Mouse (Mus musculus): ENCODE results near the gene Mybpc3.
"Not testable (repeated sequence)": the region's sequence is repeated elsewhere in the genome, so short reads cannot be mapped to it uniquely, and the experiment has no call there.

The Mybpc3 gene

DNA sequence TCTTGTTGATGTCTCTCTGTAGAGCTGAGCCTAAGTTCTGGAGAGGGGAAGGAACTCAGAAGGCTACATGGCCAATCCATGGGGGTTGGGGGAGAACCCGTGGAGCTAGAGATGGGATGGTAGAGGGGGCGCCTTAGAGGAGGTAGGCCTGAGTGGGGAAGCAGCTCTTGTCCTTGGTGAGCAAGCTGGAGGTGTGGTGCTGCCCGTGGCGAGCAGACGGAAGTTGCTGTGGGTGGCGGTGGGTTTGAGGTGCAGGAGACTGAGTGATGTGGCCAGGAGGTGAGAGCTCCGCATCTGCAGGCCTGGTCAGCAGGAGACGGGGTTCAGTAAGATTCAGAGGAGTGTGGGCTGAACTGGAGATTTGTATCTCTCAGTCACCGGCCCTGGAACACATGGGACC is 30.5 kb upstream of the Mybpc3 start:
- DNase-seq (ENCODE audit: extremely low read depth, low read depth), result no peak

DNA sequence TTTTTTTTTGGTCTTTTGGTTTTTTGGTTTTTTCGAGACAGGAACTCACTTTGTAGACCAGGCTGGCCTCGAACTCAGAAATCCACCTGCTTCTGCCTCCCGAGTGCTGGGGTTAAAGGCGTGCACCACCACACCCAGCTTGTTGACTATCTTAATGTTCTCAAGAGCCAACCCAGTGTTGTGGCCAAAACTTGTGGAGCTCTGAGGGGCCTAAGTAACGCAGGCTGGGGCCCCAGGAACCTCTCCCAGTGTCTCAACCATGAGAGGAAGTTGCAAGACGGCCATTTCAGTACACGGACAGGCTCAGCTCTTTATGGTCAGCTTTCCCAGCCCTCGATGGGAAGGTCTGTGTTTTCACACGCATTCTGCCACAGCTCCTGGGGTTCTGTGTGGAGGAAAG is 29.0 kb upstream of the Mybpc3 start:
- no peak for DNase-seq (ENCODE audit: extremely low read depth, low read depth)

DNA sequence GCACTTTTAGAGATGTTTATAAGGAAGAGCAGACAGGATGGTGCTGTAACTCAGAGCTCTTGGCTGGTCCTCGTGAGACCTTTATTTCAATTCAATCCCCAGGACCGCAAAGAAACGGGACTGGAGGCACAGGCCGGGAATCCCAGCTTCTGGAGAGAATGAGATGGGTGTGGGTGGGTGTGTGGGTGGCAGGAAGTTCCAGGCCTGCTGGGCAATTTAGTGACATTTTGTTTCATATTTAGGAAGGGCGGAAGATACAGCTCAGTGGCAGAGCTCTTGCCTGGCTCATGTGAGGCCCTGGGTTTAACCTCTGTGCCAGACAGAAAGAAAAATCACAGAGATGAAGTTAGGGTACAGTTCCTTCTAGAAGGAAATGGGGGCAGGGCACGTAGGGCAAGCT is 27.7 kb upstream of the Mybpc3 start:
- DNase-seq (ENCODE audit: extremely low read depth, low read depth), result no peak

DNA sequence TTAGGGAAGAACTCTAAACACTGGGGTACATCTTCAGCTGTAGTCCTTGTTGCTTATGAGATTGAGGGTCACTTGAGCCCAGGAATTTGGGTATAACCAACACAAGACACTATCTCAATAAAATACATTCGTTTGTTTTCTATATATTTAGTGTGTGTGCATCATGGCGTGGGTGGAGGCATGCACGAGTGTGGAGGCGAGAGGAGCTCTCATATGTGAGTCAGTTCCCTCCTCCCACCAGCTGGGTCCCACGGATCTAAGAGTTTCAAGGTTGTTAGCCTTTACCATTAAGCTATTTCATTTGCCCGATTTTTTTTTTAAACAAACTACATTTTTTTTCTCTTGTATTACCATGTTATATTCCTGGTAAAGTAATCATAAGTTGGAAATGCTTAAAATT is 27.1 kb upstream of the Mybpc3 start:
- no peak for DNase-seq (ENCODE audit: extremely low read depth, low read depth)

DNA sequence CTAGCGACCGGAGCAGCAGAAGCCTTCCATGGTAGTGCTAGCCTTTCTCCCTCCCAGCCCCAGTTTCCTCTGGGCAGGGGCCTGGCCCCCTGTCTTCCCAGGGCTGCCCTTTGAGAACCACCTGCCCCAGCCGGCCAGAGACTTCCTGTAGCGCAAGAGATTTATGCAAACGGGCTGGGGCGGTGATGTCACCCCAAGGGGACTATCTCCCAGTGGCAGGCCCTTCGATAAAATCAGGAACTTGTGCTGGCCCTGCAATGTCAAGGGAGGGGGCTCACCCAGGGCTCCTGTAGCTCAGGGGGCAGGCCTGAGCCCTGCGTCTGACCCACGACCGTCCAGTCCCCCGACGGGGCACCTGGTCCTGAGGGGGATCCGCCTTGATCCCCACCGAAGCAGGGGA is 21.4 kb upstream of the Mybpc3 start:
- DNase-seq (ENCODE audit: extremely low read depth, low read depth), result peak; percentile 64

DNA sequence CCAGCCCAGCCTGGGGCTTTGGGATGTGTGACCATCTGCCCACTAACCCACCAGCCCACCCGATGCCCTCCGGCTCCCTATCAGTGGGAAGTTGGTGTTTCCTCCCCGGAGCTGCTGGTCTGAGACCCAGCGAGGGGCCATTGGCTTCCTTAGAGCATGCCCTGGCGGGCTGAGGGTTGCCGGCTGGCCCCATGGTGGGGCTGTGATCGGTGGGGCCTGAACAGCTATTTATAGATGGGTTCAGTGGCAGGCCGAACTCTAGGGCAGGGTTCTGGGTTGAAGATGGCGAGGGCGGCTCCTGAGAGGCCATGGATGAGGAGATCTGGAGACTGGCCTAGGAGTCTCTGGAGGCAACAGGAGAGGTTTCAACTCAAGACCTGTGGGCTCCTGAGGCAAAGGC is 20.9 kb upstream of the Mybpc3 start:
- no peak for DNase-seq (ENCODE audit: extremely low read depth, low read depth)

DNA sequence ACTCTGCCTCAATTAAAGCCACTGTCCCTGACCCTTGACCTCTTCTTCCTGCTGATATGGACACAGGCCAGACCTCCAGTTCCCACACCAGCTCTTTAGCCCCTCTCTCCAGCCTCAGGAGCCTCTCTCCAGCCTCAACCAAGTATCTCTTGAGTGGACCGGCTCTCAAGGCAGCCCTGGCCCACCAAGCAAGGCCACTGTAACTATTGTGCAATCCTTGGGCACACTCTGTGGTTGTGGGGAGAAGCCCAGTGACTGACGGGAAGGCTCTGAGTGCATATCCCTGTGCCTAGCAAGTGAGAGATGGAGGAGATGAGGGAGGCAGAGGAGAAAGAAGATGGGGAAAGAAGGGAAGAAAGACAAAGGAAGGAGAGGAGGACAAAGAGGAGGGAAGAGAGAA is 19.8 kb upstream of the Mybpc3 start:
- DNase-seq (ENCODE audit: extremely low read depth, low read depth), result no peak

DNA sequence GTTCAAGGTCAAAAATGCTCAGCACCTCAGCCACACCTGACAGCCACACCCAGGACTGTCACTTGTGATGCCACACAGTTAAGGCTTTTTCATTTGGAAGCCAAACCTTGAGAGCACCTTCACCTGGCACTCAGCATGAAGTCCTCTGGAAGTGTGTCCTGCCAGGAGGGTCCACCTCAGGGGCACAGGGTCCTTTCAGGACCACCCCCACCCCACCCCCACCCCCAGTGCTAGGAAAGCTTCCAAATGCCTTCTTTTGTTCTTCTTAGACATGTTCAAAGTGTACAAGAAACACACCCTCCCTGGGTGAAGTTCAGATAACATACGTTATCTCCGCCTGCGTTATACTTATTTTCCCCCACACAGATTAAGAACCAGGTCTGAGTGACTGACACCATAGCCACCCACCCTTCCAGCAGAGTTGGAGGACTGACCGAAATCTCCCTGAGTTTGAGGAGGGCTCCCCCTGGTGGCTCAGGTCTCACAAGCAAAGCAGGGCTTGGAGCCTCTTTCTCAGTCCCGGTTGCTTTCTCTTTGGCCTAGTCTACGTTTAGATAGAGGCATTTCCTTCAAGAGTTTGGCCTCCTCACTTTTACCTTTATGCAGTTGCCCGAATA is 16.7 kb upstream of the Mybpc3 start:
- DNase-seq (ENCODE audit: extremely low read depth, low read depth), result peak; percentile 64

DNA sequence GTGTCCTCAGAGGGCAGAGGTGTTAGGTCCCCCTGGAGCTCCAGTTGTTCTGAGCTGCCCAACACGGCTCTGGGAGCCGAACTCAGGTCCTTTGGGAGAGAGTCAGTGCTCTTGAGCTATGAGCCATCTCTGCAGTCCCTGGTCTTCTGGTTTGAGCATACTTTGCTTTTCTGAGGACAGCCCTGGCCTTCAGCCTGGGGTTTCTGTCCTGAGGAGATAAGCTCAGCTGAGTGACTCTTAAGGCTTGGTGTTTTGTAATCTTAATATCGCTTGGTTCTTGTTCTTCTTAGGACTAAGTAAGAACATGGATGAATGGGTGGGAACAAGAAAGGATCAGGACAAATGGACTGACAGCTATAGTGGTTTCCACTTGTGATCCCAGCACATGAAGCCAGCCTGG is 9.8 kb upstream of the Mybpc3 start:
- no peak for DNase-seq (ENCODE audit: extremely low read depth, low read depth)

DNA sequence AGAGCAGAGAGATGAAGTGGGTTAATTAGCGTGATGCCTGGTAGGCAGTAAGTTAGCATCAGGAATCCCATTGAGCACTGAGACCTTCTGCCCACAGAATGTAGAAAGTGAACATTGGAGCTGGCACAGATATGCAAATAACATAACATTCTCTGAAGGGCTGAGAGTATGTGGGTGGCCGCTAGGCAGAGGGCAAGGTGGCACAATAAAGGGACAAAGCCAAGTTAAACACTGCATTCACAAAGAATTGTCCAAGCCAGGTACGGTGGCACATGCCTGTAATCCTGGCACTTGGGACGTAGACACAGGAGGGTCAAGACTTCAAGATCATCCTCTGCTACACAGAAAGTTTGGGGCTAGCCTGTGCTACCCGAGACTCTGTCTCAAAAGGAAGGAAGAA is 8.7 kb upstream of the Mybpc3 start:
- DNase-seq (ENCODE audit: extremely low read depth, low read depth), result no peak

DNA sequence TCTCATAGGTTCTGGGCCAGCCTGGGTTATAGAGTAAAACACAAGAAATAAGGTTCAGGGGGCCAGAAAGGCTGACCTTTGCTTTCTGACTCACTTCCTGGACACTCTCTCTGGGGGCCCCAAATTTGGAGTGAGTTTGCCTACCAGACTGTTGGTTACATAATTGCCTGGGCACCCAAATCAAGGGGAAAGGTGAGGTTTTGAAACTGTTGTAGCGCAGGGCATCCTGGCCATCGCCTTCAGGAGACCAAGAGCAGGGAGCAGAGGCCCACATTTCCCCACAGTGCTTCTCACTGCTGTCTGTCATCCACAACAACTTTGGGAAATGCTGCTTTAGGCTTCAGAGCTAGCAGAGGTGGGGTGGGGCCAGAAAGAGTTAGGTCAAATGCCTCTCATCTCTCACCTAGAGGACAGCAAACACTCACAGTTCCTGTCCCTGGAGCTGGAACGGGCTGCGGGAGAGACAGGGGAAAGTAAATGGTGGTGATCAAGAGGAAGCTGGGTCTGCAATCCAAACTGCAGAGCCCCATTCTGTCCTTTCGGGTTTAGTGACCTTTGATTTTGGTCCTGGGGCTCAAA is 8.0 kb upstream of the Mybpc3 start:
- no peak for DNase-seq (ENCODE audit: extremely low read depth, low read depth)

DNA sequence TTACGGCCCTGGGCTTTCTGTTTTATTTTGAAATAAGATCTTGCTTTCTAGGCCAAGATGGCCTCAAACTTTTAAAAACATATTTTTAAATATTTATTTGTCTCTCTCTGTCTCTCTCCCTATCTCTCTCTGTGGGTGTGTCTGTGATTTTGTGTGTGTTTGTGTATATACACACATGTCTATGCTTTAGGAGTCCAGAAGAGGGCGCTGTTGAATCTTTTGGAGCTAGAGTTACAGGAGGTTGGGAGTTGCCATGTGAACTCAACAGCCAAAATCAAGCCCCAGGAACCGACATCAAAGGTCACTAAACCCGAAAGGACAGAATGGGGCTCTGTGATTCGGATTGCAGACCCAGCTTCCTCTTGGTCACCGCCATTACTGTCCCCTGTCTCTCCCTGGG is 7.5 kb upstream of the Mybpc3 start:
- DNase-seq (ENCODE audit: extremely low read depth, low read depth), result no peak

DNA sequence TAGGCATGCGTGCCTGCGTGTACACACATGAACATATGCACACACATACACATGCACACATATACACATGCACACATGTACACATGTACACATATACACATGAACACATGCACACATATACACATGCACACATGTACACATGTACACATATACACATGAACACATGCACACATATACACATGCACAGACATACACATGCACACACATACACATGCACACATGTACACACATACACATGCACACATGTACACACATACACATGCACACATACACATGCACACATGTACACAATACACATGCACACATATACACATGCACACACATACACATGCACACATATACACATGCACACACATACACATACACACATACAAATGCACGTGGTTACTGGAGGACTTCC is 6.1 kb upstream of the Mybpc3 start:
- DNase-seq (ENCODE audit: extremely low read depth, low read depth), result not testable (repeated sequence)

DNA sequence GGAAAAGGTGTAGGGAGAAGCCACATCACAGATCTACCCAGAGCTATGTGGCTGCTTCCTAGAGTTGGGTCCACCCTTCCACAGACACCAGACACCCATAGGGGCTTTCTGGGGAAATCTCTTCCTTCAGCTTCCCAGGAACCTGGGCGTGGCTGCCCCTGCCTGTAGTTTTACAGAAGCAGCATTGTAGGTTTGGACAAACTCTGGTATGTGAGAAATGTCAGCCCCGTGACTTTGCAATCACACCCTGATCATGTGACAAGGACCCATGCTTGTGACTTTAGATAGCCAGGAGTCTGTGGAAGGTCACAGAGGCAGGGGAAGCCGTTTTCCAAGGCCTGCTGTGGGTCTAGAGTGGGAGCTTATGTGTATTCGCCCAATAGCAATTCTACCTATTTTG is 5.5 kb upstream of the Mybpc3 start:
- no peak for DNase-seq (ENCODE audit: extremely low read depth, low read depth)

DNA sequence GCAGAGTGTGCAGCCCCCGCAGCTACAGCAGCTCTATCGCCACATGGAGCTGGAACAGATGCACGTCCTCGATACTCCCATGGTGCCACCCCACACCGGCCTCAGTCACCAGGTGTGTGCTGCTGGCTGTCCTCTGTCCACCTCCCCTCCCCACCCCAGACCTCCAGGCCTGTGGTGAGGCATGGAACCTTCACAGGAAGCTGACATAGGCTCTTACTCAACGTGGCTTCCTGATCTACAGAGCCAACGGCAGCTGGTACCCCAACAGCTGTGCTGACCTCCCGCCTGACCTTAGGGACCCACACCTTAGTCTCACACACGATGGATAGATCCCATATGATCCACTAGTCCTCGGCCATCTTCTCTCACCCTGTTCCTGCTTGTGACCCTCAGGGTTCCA is 4.6 kb upstream of the Mybpc3 start:
- no peak for DNase-seq (ENCODE audit: extremely low read depth, low read depth)

DNA sequence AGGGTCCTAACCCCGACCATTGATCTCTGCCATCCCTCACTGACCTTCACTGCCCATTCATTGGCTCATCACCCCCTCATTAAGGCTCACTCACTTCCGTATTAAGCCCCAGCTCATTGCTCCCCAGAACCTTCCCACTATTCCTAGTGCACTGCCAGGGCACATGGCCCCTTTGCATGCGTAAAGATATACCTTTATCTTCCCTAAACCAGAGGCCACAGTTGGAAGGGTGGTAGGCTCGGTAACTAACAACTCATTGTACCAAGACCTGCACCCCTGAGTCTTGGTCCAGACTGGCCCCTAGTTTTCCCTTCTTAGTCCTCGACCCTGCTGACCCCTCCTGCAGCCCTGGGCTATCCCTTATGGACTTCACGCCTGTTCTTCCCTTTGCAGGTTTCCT is 4.1 kb upstream of the Mybpc3 start:
- no peak for DNase-seq (ENCODE audit: extremely low read depth, low read depth)

DNA sequence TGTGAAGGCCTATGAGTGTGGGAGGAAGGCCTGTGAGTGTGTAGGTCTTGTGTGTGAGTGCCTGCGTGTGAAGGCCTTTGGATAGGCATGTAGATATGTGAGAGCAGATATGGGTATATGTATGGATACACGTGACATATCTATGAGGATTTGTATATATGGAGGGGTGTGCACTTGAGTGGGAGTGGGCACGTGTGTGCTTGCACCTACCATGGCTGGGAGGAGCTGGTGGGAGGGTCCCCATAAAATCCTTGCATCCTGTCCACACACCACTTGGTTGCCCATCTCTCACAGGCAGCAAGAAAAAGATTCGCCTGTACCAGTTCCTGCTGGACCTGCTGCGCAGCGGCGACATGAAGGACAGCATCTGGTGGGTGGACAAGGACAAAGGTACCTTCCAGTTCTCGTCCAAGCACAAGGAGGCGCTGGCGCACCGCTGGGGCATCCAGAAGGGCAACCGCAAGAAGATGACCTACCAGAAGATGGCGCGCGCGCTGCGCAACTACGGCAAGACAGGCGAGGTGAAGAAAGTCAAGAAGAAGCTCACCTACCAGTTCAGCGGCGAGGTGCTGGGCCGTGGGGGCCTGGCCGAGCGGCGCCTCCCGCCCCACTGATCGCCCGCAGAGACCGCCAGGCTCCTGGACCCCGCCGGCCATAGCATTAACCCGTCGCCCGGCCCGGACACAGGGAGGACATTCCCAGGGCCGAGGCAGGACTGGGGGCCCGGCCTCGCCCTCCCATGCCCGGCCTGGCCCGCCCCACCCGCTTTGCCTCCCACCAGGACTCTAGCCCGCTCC is 3.0 kb upstream of the Mybpc3 start:
- peak; percentile 50 for DNase-seq (ENCODE audit: extremely low read depth, low read depth)

DNA sequence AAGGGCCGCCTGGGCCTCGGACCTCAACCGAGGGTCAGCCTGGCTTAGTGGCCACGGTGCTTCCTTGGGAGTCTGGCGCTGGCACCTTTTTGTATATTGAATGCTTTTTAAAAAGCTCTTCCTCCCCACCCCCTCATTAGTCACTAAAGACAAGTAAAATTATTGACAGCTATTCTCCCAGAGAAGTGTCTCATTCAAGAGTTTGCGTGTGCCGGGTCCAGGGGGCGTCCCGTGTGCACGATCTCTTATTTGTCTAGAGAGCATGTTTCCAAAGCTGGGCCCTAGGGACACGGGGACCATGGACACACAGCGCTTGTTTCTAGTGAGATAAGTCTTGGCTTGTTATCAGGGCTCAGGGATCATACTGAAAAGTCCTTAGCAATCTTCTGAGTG is 2.4 kb upstream of the Mybpc3 start:
- DNase-seq (ENCODE audit: extremely low read depth, low read depth), result no peak

DNA sequence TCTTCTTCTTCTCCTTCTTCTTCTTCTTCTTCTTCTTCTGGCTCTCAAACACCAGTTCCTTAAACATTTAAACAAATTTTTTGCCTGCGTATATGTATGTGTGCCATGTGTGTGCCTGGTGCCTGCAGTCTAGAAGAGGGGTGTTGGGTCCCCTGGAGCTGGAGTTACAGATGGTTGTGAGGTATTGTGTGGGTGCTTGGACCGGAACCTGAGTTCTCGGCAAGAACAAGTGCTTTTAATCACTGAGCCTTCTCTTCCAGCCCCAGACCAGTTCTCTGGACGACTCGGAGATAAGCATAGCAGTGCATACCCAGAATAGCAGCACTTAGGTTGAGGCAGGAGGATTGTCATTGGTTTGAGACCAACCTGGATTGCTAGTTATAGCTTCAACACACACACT is 1.1 kb upstream of the Mybpc3 start:
- DNase-seq (ENCODE audit: extremely low read depth, low read depth), result no peak

DNA sequence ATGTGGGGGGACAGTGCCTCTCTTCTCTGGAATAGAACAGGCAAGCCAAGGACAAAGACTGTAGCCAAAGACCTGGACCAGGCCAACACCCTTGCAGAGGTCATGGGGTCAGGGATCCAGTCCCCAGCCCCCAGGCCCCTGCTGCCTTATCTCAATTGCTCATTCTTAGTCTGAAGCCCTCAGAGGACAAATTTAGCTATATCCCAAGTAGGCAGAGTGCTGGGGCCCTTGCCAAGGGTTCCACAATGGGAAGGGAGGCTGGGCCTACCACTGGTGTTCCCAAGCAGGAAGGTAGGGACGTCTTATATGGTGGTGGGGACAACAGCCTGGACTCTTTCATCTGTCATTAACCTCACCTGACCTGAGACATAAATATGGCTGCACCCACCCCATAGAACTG is 703 bp downstream of the Mybpc3 start:
- no peak for DNase-seq (ENCODE audit: extremely low read depth, low read depth)

DNA sequence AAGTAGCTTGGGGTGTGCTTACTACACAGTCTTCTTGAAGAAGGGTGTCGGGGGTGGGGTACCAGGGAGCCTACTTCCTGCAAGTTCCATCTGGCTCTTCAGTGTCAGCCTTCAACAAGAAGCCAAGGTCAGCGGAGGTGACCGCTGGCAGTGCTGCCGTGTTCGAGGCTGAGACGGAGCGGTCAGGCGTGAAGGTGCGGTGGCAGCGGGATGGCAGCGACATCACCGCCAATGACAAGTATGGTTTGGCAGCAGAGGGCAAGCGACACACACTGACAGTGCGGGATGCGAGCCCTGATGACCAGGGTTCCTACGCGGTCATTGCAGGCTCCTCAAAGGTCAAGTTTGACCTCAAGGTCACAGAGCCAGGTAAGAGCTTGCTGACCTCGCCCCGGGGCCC is 1.1 kb downstream of the Mybpc3 start:
- no peak for DNase-seq (ENCODE audit: extremely low read depth, low read depth)

DNA sequence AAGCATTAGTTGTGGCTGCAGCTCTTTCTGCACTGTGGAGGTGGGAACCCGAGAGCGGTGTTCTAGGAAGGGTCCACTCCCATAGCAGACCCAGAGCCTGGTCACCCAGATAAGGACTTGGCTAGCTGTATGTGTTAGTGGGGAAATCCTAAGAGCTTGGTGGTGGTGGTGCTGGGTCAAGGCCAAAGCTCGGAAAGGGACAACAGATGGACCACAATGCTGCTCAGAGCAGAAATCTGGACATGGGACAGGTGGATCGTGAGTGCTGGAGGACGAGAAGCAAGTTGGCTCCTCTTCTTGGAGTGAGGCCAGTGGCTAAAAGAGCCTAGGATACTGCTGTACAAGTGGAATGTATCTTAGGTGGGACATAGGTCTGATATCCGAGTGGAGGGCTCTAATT is 1.6 kb downstream of the Mybpc3 start:
- no peak for DNase-seq (ENCODE audit: extremely low read depth, low read depth)

DNA sequence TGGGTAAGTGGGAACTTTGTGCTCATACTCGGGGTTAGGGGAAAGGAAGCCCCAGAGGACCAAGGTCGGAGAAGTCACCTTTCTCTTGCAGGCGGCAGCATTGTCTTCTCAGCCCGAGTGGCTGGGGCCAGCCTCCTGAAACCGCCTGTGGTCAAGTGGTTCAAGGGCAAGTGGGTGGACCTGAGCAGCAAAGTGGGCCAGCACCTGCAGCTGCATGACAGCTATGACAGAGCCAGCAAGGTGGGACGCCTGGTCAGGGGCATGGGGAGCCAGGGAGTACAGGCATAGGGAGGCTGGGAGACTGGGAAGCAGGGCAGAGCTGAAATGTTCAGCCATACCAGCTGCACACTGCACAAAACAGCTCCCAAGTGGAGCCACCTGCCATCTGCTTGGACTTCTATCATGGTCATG is 2.3 kb downstream of the Mybpc3 start:
- DNase-seq (ENCODE audit: extremely low read depth, low read depth), result no peak
